Mouse (Mus musculus) forebrain, embryonic 11.5 days (tissue): ENCODE results near the gene Fxyd6. TPM values are rescaled to one million over a fixed set of nuclear protein-coding genes. Genes with fewer than 3 reads are reported as not detected.

Experiments
- ATAC-seq: fragments of 200-750 bp; cut with Nextera tagmentation; replicated peaks from 2 replicates; pipeline ENCODE4 v1.8.0; 2017; ENCODE audit warnings: moderate TSS enrichment; ENCODE audit not compliant: low FRiP score
- DNase-seq: peaks from one replicate; pipeline ENCODE4 v3.0.0-alpha.2; 2017; ENCODE audit warnings: low spot score
- H3K27ac ChIP-seq: fragments of 300-500 bp; sonication (generic); 2 replicates; pipeline ENCODE4 v1.5.1; 2014; ENCODE audit warnings: low read depth, low read length
- H3K27me3 ChIP-seq: fragments of 300-500 bp; sonication (generic); 2 replicates; pipeline ENCODE4 v1.6.1; 2014; ENCODE audit warnings: mild to moderate bottlenecking, low read length, mixed read lengths; ENCODE audit not compliant: control insufficient read depth, insufficient read depth
- H3K36me3 ChIP-seq: fragments of 300-500 bp; sonication (generic); 2 replicates; pipeline ENCODE4 v1.6.1; 2014; ENCODE audit warnings: mild to moderate bottlenecking, low read length, moderate library complexity, mixed read lengths; ENCODE audit not compliant: control insufficient read depth, insufficient read depth
- H3K4me1 ChIP-seq: fragments of 300-500 bp; sonication (generic); replicated peaks from 2 replicates; pipeline ENCODE4 v1.6.1; 2014; ENCODE audit warnings: low read length, mixed read lengths; ENCODE audit not compliant: control insufficient read depth, insufficient read depth
- H3K4me2 ChIP-seq: fragments of 300-500 bp; sonication (generic); 2 replicates; pipeline ENCODE4 v1.6.1; 2014; ENCODE audit warnings: low read depth, mild to moderate bottlenecking, low read length, moderate library complexity, mixed read lengths; ENCODE audit not compliant: severe bottlenecking
- H3K4me3 ChIP-seq: fragments of 300-500 bp; sonication (generic); 2 replicates; pipeline ENCODE4 v1.5.1; 2014; ENCODE audit warnings: low read depth, low read length
- H3K9ac ChIP-seq: fragments of 300-500 bp; sonication (generic); 2 replicates; pipeline ENCODE4 v1.6.1; 2014; ENCODE audit warnings: low read length
- H3K9me3 ChIP-seq: fragments of 300-500 bp; sonication (generic); 2 replicates; pipeline ENCODE4 v1.6.1; 2016; ENCODE audit warnings: low read length, mixed read lengths; ENCODE audit not compliant: control insufficient read depth
- WGBS: fragments of 180-500 bp; shearing (Covaris S2); extraction: QIAGEN DNeasy Blood & Tissue Kit; methylation state at CpG from one replicate; pipeline ENCODE4 v1.1.7; 2014; 5-methylcytosine and 5-hydroxymethylcytosine counted together
- polyA plus RNA-seq: library from polyadenylated mRNA; unstranded; fragments of >200 nt; fragmentation: Nextera tagmentation; extraction: Ambion mirVana; gene quantifications from 2 replicates; pipeline ENCODE4 v1.2.1, GENCODE M21; 2014

Fxyd6 gene
- polyA plus RNA-seq, 1 experiment from 2014 or later, result 122 TPM

GRCm38 (mm10) chr9:45418252-45418651 lies 48.3 kb downstream of the Fxyd6 start:
- H3K9ac ChIP-seq, result no peak overlapping the region
- H3K4me2 ChIP-seq, result no peak overlapping the region
- ATAC-seq (no peak), DNase-seq (no peak)
- H3K4me3 ChIP-seq, result no peak overlapping the region
- no peaks in the 10 kb centered on the region for H3K36me3 ChIP-seq
- H3K9me3 ChIP-seq, result no peaks in the 10 kb centered on the region
- no peaks in the 10 kb centered on the region for H3K27me3 ChIP-seq
- H3K27ac ChIP-seq, result no peak overlapping the region
- no peaks in the 10 kb centered on the region for H3K4me1 ChIP-seq
- 73% methylated on average over 8 of the region's 8 CpGs for WGBS

- Histone ChIP-seq H3K9me3 (no peaks in the 10 kb centered on the region), H3K4me2 (no peak overlapping the region), H3K27me3 (no peaks in the 10 kb centered on the region), H3K4me1 (no peaks in the 10 kb centered on the region), H3K36me3 (no peaks in the 10 kb centered on the region), H3K4me3 (no peak overlapping the region), H3K27ac (no peak overlapping the region), H3K9ac (no peak overlapping the region)
- DNase-seq (no peak), ATAC-seq (no peak)
- whole genome bisulfite sequencing, result 63% methylated on average over 8 of the region's 8 CpGs
Measured at GRCm38 (mm10) chr9:45421209-45421608, 51.2 kb downstream of the Fxyd6 start.

- no peak overlapping the region for H3K4me3 ChIP-seq
- no peaks in the 10 kb centered on the region for H3K36me3 ChIP-seq
- no peak overlapping the region for H3K27ac ChIP-seq
- ATAC-seq (no peak), DNase-seq (no peak)
- 85% methylated on average over 7 of the region's 7 CpGs for WGBS
- no peaks in the 10 kb centered on the region for H3K9me3 ChIP-seq
- H3K27me3 ChIP-seq, result no peaks in the 10 kb centered on the region
- no peak overlapping the region for H3K4me2 ChIP-seq
- H3K4me1 ChIP-seq, result no peaks in the 10 kb centered on the region
- H3K9ac ChIP-seq, result no peak overlapping the region
Measured at GRCm38 (mm10) chr9:45422761-45423298, 52.8 kb downstream of the Fxyd6 start.

GRCm38 (mm10) chr9:45426456-45426855 lies 56.5 kb downstream of the Fxyd6 start, which contains the start of gene Dscaml1:
TSS of gene Dscaml1 (plus strand) at chr9:45426628.
- Histone ChIP-seq H3K9ac (no peak within 1 kb of the TSS), H3K27ac (no peak within 1 kb of the TSS), H3K4me3 (no peak within 1 kb of the TSS), H3K9me3 (no peaks in the 10 kb centered on the region), H3K27me3 (peaks cover 30% of the 10 kb centered on the region), H3K36me3 (no peaks in the 10 kb centered on the region), H3K4me1 (peaks cover 11% of the 10 kb centered on the region; the same call in 1 of the 2 replicates), H3K4me2 (no peak within 1 kb of the TSS)
- ATAC-seq (no peak), DNase-seq (no peak)
- 85% methylated on average over 4 of the region's 4 CpGs for whole genome bisulfite sequencing

- Histone ChIP-seq H3K36me3 (no peaks in the 10 kb centered on the region), H3K4me1 (peaks cover 11% of the 10 kb centered on the region; the same call in 1 of the 2 replicates), H3K27ac (no peak overlapping the region), H3K27me3 (peaks cover 41% of the 10 kb centered on the region), H3K4me2 (no peak overlapping the region), H3K4me3 (no peak overlapping the region), H3K9ac (no peak overlapping the region), H3K9me3 (no peaks in the 10 kb centered on the region)
- no peak for ATAC-seq
- no peak for DNase-seq
- 23% methylated on average over 5 of the region's 5 CpGs for WGBS
Measured at GRCm38 (mm10) chr9:45429392-45429791, 59.4 kb downstream of the Fxyd6 start.

GRCm38 (mm10) chr9:45429951-45430697 lies 60.1 kb downstream of the Fxyd6 start:
- H3K27ac ChIP-seq, result no peak overlapping the region
- DNase-seq (peak; percentile 72), ATAC-seq (0 out of 2 replicates have a peak, but pooled peaks have one; percentile 33)
- H3K9ac ChIP-seq, result peak overlapping the region; percentile 51
- H3K4me2 ChIP-seq, result peak overlapping the region; percentile 51
- 2% methylated on average over 52 of the region's 54 CpGs for WGBS
- no peaks in the 10 kb centered on the region for H3K36me3 ChIP-seq
- peaks cover 11% of the 10 kb centered on the region; the same call in 1 of the 2 replicates for H3K4me1 ChIP-seq
- peak overlapping the region; percentile 41 for H3K4me3 ChIP-seq
- H3K9me3 ChIP-seq, result no peaks in the 10 kb centered on the region
- peaks cover 41% of the 10 kb centered on the region for H3K27me3 ChIP-seq

GRCm38 (mm10) chr9:45430698-45430959 lies 60.6 kb downstream of the Fxyd6 start:
- H3K36me3 ChIP-seq, result no peaks in the 10 kb centered on the region
- H3K27me3 ChIP-seq, result peaks cover 41% of the 10 kb centered on the region
- H3K4me1 ChIP-seq, result peaks cover 11% of the 10 kb centered on the region; the same call in 1 of the 2 replicates
- H3K4me2 ChIP-seq, result peak overlapping the region; percentile 51
- ATAC-seq (no peak), DNase-seq (no peak)
- H3K9me3 ChIP-seq, result no peaks in the 10 kb centered on the region
- WGBS, result 1% methylated on average over 15 of the region's 17 CpGs
- peak overlapping the region; percentile 51 for H3K9ac ChIP-seq
- H3K27ac ChIP-seq, result no peak overlapping the region
- H3K4me3 ChIP-seq, result peak overlapping the region; percentile 41

- Histone ChIP-seq H3K4me2 (peak overlapping the region; percentile 51), H3K27me3 (peaks cover 41% of the 10 kb centered on the region), H3K4me3 (peak overlapping the region; percentile 41), H3K27ac (no peak overlapping the region), H3K9ac (peak overlapping the region; percentile 51; the same call in 1 of the 2 replicates), H3K4me1 (peaks cover 11% of the 10 kb centered on the region; the same call in 1 of the 2 replicates), H3K9me3 (no peaks in the 10 kb centered on the region), H3K36me3 (no peaks in the 10 kb centered on the region)
- ATAC-seq (no peak), DNase-seq (no peak)
- whole genome bisulfite sequencing, result 2% methylated on average over 26 of the region's 26 CpGs
Measured at GRCm38 (mm10) chr9:45431150-45431549, 61.2 kb downstream of the Fxyd6 start.

- no peak overlapping the region for H3K4me3 ChIP-seq
- no peak overlapping the region for H3K27ac ChIP-seq
- H3K4me1 ChIP-seq, result peaks cover 11% of the 10 kb centered on the region; the same call in 1 of the 2 replicates
- no peak for DNase-seq
- no peaks in the 10 kb centered on the region for H3K36me3 ChIP-seq
- H3K9me3 ChIP-seq, result no peaks in the 10 kb centered on the region
- ATAC-seq, result no peak
- no peak overlapping the region for H3K4me2 ChIP-seq
- WGBS, result 76% methylated on average over 12 of the region's 12 CpGs
- peaks cover 41% of the 10 kb centered on the region for H3K27me3 ChIP-seq
- H3K9ac ChIP-seq, result no peak overlapping the region
Measured at GRCm38 (mm10) chr9:45432639-45433038, 62.7 kb downstream of the Fxyd6 start.
